Comparison of ENCODE assay signal across 1 mouse cellular context in genomic region chr16:90934687-90935328, GRCm38 (mm10).
TF ChIP-seq lines count a peak whose summit lies in the region.

Gene Cfap298 (minus strand): TSS chr16:90935114.

TF ChIP-seq in CH12.LX, 34 proteins besides CTCF, POLR2A, EP300 and RAD21 (continued from another document):
- peak; percentile 92 for TF ChIP-seq ELF1 (IDR thresholded peaks at IDR 0.05; ENCODE audit: low read depth, low read length)
- TF ChIP-seq JUND (conservative IDR thresholded peaks at IDR 0.05; ENCODE audit: low read depth, low read length), result no peak
- TF ChIP-seq SMC3 (IDR thresholded peaks at IDR 0.05; ENCODE audit: low read depth, low read length), result 0 out of 2 replicates have a peak, but pooled peaks have one; percentile 2
- no peak for TF ChIP-seq PAX5 (IDR thresholded peaks at IDR 0.05; ENCODE audit: low read length)
- peak; percentile 87 for TF ChIP-seq TCF12 (IDR thresholded peaks at IDR 0.05; ENCODE audit: low read depth, low read length)
- TF ChIP-seq HCFC1 (IDR thresholded peaks at IDR 0.05; ENCODE audit: low read depth, low read length), result peak; percentile 90
- TF ChIP-seq ZC3H11A (IDR thresholded peaks at IDR 0.05; ENCODE audit: low read depth, low read length), result no peak
- peak; percentile 81 for TF ChIP-seq MEF2A (IDR thresholded peaks at IDR 0.05; ENCODE audit: borderline replicate concordance, low read depth, low read length)
- TF ChIP-seq ZMIZ1 (IDR thresholded peaks at IDR 0.05; ENCODE audit: low read depth, low read length), result peak; percentile 85; the same call in 1 of the 2 replicates
- TF ChIP-seq ZKSCAN1 (IDR thresholded peaks at IDR 0.05; ENCODE audit: borderline replicate concordance, low read depth, low read length), result no peak
- TF ChIP-seq BHLHE40 (IDR thresholded peaks at IDR 0.05; ENCODE audit: low read depth, low read length), result peak; percentile 83
- no peak for TF ChIP-seq USF2 (conservative IDR thresholded peaks at IDR 0.05; ENCODE audit: low read depth, low read length)
